Mouse (Mus musculus) midbrain, embryonic 12.5 days (tissue): Measurements from ENCODE around the gene Pdxk. TPM values are rescaled to one million over a fixed set of nuclear protein-coding genes. Genes with fewer than 3 reads are reported as not detected.
A peak's percentile ranks its signal among the peaks of the same experiment; 100 is the strongest.

ENCODE experiments used
- ATAC-seq: fragments of 200-750 bp; cut with Nextera tagmentation; 2 replicates; pipeline ENCODE4 v1.8.0; 2017; ENCODE audit warnings: low read depth, moderate TSS enrichment, moderate library complexity; ENCODE audit not compliant: low FRiP score
- H3K27ac ChIP-seq: fragments of 300-500 bp; sonication (generic); replicated peaks from 2 replicates; pipeline ENCODE4 v1.5.1; 2016; ENCODE audit warnings: mild to moderate bottlenecking
- H3K27me3 ChIP-seq: fragments of 300-500 bp; sonication (generic); 2 replicates; pipeline ENCODE4 v1.6.1; 2016; ENCODE audit warnings: mild to moderate bottlenecking
- H3K36me3 ChIP-seq: fragments of 300-500 bp; sonication (generic); 2 replicates; pipeline ENCODE4 v1.6.1; 2016
- H3K4me1 ChIP-seq: fragments of 300-500 bp; sonication (generic); 2 replicates; pipeline ENCODE4 v1.6.1; 2016
- H3K4me2 ChIP-seq: fragments of 300-500 bp; sonication (generic); replicated peaks from 2 replicates; pipeline ENCODE4 v1.6.1; 2016; ENCODE audit warnings: mild to moderate bottlenecking, moderate library complexity
- H3K4me3 ChIP-seq: fragments of 300-500 bp; sonication (generic); 2 replicates; pipeline ENCODE4 v1.5.1; 2016; ENCODE audit warnings: mild to moderate bottlenecking
- H3K9ac ChIP-seq: fragments of 300-500 bp; sonication (generic); replicated peaks from 2 replicates; pipeline ENCODE4 v1.6.1; 2016; ENCODE audit warnings: mild to moderate bottlenecking, moderate library complexity
- H3K9me3 ChIP-seq: fragments of 300-500 bp; sonication (generic); 2 replicates; pipeline ENCODE4 v1.6.1; 2016; ENCODE audit warnings: mild to moderate bottlenecking
- WGBS: fragments of 180-500 bp; shearing (Covaris S2); methylation state at CpG from one replicate; pipeline ENCODE4 v1.1.7; 2016; 5-methylcytosine and 5-hydroxymethylcytosine counted together
- polyA plus RNA-seq: library from polyadenylated mRNA; unstranded; fragments of >200 nt; fragmentation: Nextera tagmentation; extraction: Ambion mirVana; gene quantifications from 2 replicates; pipeline ENCODE4 v1.2.1, GENCODE M21; 2016

Pdxk gene
- polyA plus RNA-seq, 1 experiment from 2014 or later, result 10.9 TPM

DNA sequence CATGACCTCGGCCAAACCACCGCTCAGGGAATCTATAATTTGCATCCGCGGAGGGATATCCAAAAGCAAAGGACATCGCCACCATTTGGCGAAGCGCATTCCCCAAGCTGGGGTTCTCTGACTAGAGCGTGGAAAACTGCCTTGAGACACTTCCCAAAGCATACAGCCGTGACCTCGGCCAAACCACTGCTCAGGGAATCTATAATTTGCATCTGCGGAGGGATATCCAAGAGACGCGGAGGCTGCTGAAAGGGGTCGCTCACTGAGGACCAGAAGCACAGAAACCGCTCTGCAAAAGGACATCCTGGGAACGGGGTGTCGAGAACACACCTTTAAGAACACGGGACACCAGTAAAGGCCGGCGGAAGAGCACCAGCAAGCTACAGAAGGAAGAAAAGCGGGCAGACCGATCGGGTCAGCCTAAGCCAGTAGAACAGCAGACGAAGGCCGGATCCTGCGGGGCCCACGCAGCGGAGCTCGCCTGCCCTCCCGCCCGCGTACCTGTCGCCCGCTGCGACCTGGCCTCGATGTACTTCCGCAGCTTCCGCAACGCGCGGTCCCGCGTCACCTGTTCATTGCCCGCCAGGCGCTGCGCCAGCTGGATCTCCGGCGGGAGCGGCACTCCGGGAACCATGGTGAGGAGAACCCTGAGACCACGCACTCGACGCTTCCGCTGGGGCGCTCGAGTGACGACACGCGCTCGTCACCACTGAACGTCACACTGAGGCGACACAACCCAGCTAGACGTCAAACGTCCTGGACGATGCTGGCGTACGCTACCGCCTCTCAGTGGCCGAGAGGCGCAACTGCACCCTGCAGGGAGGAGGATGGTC is 52.2 kb downstream of the Pdxk start, which contains the start of gene Rrp1:
TSS of gene Rrp1 (minus strand) at position 725 of the 833 bp plus-strand sequence.
- H3K36me3 ChIP-seq, result peaks cover 34% of the 10 kb centered on the region
- WGBS, result under 1% methylated on average over 70 of the region's 70 CpGs
- H3K4me3 ChIP-seq, result peak within 1 kb of the TSS; percentile 95
- no peaks in the 10 kb centered on the region for H3K27me3 ChIP-seq
- peaks cover 10% of the 10 kb centered on the region for H3K4me1 ChIP-seq
- H3K27ac ChIP-seq, result peak within 1 kb of the TSS; percentile 76
- peak within 1 kb of the TSS; percentile 77 for H3K4me2 ChIP-seq
- H3K9me3 ChIP-seq, result no peaks in the 10 kb centered on the region
- peak within 1 kb of the TSS; percentile 70 for H3K9ac ChIP-seq
- peak; percentile 91 for ATAC-seq

DNA sequence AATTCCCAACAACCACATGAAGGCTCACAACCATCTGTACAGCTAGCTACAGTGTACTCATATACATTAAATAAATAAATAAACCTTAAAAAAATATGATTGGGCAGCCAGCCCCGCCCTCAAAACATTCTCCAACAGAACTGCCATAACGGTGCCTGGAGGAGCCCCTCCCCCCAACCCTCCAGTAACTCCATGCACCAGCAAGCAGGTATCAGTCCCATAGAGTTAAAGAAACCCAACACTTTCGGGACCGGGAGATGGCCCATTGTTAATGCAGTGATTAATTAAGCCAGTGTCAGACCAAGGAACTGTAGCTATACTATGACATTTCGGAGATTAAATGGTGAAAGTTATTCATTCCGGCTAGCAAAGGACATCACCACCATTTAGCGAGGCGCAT is 52.9 kb downstream of the Pdxk start:
- ATAC-seq, result 0 out of 2 replicates have a peak, but pooled peaks have one; percentile 8

DNA sequence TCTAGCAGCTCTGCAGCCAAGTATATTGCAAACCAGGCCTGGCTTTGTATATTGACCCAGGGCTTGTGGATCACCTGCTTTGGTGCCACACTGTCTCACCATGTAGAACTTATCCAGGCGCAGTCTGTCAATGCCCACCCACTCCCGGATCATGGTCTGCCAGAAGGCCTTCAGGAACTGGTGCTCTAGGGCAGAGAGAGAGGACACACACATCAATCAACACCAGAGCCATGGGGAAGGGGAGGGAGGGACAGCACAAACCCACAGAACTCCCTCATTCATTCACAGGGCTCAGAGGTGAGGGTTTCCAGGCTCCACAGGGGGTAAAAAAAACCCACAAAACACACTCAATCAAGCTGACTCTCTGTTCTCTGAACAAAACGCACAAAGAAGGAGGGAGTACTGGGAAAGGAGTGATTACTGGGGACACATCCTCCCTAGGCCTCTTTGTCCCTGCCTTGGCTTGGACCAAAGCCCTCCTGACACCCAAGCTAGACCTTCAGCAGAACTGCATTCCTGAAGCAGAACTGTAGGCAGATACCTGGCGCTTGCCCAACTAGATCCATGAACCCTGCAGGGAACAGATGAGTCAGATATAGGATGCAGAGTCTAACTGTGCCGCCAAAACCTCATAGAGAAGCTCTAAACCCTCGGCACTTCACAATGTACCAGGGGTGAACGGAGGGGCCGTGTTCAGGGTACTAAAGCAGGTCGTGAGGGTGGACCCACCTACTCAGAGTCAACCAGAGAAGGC is 55.6 kb downstream of the Pdxk start:
- Histone ChIP-seq H3K9ac (no peak overlapping the region), H3K4me3 (no peak overlapping the region), H3K4me1 (peaks cover 10% of the 10 kb centered on the region), H3K27me3 (no peaks in the 10 kb centered on the region), H3K36me3 (peaks cover 65% of the 10 kb centered on the region), H3K27ac (no peak overlapping the region), H3K9me3 (no peaks in the 10 kb centered on the region), H3K4me2 (no peak overlapping the region)
- 94% methylated on average over 9 of the region's 9 CpGs for WGBS
- no peak for ATAC-seq

More for the DNA sequence above, 52.9 kb downstream of the Pdxk start:
- Histone ChIP-seq H3K4me3 (peak overlapping the region; percentile 95), H3K27me3 (no peaks in the 10 kb centered on the region), H3K27ac (peak overlapping the region; percentile 76), H3K36me3 (peaks cover 41% of the 10 kb centered on the region), H3K9ac (peak overlapping the region; percentile 70), H3K4me2 (peak overlapping the region; percentile 77), H3K4me1 (peaks cover 10% of the 10 kb centered on the region), H3K9me3 (no peaks in the 10 kb centered on the region)
- 17% methylated on average over 8 of the region's 8 CpGs for WGBS

- H3K9ac ChIP-seq, result no peak overlapping the region
- no peak overlapping the region for H3K27ac ChIP-seq
- no peak overlapping the region for H3K4me2 ChIP-seq
- peaks cover 10% of the 10 kb centered on the region for H3K4me1 ChIP-seq
- peaks cover 86% of the 10 kb centered on the region for H3K36me3 ChIP-seq
- no peak for ATAC-seq
- H3K27me3 ChIP-seq, result no peaks in the 10 kb centered on the region
- WGBS, result 94% methylated on average over 4 of the region's 4 CpGs
- H3K9me3 ChIP-seq, result no peaks in the 10 kb centered on the region
- no peak overlapping the region for H3K4me3 ChIP-seq
These were observed 57.6 kb downstream of the Pdxk start for GRCm38 (mm10) chr10:78407132-78407531.

DNA sequence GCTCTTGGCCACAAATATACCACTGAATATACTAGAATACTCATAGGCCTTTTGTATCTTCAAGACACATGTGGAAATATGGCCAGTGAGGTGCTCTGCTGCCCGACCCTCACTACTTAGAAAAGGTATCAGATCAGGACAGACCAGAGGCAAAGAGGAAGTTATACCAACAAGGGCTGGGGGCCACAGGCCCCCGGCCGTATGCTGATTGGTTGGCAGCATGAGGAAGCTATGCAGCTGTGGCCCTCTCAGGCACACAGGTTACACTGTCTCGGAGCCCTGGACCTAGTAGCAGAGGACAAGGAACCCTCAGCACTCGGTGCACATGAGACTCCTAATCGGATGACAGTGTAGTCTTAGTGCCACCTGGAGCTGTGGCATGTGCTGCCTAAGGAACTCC is 58.6 kb downstream of the Pdxk start:
- Histone ChIP-seq H3K4me2 (no peak overlapping the region), H3K36me3 (peaks cover 96% of the 10 kb centered on the region), H3K27me3 (no peaks in the 10 kb centered on the region), H3K9me3 (no peaks in the 10 kb centered on the region), H3K27ac (no peak overlapping the region), H3K9ac (no peak overlapping the region), H3K4me1 (peaks cover under 1% of the 10 kb centered on the region), H3K4me3 (no peak overlapping the region)
- no peak for ATAC-seq
- 95% methylated on average over 6 of the region's 6 CpGs for WGBS

DNA sequence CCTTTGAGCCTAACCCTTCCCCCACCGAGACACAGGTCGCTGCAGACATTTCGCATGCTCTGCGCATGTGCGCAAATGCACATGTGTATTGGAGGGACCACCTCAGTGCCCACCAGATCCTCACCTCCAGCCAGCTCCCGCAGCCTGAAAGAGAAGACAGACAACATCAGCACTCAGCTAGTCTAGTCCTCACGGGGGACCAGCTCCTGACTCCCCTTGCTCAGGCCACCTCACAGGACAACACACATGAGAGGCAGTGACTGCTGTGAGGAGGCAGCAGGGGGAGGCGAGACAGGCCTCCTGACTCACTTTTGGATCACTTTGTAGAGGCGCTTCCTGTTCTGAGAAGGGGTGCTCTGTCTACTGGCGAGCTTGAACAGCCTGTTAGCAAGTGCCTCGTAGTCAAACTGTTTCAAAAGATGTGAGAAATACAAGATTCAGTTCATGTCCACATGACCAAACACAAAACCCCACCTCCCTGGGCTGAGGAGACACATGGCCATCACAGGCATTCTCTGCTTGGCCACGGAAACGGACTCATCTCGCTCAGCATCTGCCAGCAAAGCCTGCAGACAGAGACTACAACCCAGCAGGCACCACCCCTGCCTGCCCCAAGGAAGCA is 62.4 kb downstream of the Pdxk start:
- Histone ChIP-seq H3K9ac (no peak overlapping the region), H3K4me1 (peaks cover 11% of the 10 kb centered on the region), H3K9me3 (no peaks in the 10 kb centered on the region), H3K27ac (no peak overlapping the region), H3K4me3 (no peak overlapping the region), H3K36me3 (peaks cover 76% of the 10 kb centered on the region), H3K4me2 (no peak overlapping the region), H3K27me3 (no peaks in the 10 kb centered on the region)
- no peak for ATAC-seq
- 97% methylated on average over 14 of the region's 14 CpGs for WGBS

DNA sequence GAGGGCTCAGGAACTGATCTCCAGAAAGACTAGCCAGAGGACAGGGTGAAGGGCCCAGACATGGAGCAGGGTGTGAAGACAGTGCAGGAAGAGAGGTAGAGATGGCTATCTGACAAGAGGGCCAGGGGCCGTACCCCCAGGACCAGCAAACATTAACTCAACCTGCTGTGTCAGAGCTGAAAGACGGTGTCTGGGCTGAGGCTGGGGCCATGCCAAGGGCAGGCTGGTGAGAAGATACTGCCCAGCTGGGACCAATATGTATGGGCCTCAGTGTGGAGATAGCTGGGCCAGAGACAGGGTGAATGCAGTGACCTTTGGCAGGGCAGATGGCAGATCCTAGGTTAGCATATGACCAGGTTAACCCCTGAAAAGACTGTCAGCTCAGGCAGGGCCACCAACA is 63.6 kb downstream of the Pdxk start:
- Histone ChIP-seq H3K36me3 (peaks cover 63% of the 10 kb centered on the region), H3K9me3 (no peaks in the 10 kb centered on the region), H3K4me1 (peaks cover 15% of the 10 kb centered on the region), H3K4me3 (no peak overlapping the region), H3K4me2 (no peak overlapping the region), H3K9ac (no peak overlapping the region), H3K27ac (no peak overlapping the region), H3K27me3 (0 out of 2 replicates have a peak, but pooled peaks cover 3% of the 10 kb centered on the region)
- ATAC-seq, result no peak
- 94% methylated on average over 2 of the region's 2 CpGs for whole genome bisulfite sequencing

DNA sequence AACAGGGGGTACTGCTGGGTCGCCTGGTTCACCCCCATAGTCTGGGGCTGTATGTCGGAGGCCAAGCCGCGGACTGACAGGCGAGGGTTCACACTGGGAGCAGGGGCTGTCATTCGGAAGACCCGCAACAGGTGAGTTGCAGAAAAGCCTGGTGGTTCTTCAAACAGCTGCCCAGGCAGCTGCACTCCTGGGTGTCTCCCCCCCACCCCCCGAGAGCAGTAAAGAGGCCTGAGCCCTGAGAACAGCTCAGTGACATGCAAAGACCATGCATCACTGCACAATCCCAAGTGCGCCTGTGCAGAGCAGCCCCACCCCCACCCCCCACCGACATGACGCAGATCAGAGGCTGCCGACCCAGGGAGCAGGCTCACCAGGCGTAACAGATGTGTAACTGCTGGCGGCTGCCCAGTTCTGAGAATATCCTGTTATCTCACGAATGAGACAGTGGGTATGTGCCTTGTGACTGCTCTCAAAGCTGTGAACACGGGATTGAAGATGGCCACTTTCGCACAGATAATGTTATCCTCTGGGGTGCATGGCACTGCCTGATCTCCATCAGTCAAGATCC is 65.6 kb downstream of the Pdxk start:
- H3K36me3 ChIP-seq, result peaks cover 46% of the 10 kb centered on the region
- WGBS, result 35% methylated on average over 17 of the region's 17 CpGs

GRCm38 (mm10) chr10:78396625-78396885 is 68.2 kb downstream of the Pdxk start:
- Histone ChIP-seq H3K9ac (no peak overlapping the region; the same call in 1 of the 2 replicates), H3K27ac (no peak overlapping the region), H3K9me3 (no peaks in the 10 kb centered on the region), H3K4me1 (peaks cover 23% of the 10 kb centered on the region), H3K36me3 (peaks cover 20% of the 10 kb centered on the region), H3K4me2 (peak overlapping the region; percentile 39; the same call in 1 of the 2 replicates), H3K4me3 (no peak overlapping the region), H3K27me3 (peaks cover 15% of the 10 kb centered on the region)
- WGBS, result 64% methylated on average over 4 of the region's 4 CpGs
- ATAC-seq, result no peak

More for the DNA sequence above, 65.6 kb downstream of the Pdxk start:
- Histone ChIP-seq H3K27ac (peak overlapping the region; percentile 10), H3K9ac (no peak overlapping the region), H3K4me3 (no peak overlapping the region), H3K4me1 (peaks cover 23% of the 10 kb centered on the region), H3K27me3 (0 out of 2 replicates have a peak, but pooled peaks cover 3% of the 10 kb centered on the region), H3K4me2 (no peak overlapping the region), H3K9me3 (no peaks in the 10 kb centered on the region)
- ATAC-seq, result peak; percentile 16; the same call in 1 of the 2 replicates

DNA sequence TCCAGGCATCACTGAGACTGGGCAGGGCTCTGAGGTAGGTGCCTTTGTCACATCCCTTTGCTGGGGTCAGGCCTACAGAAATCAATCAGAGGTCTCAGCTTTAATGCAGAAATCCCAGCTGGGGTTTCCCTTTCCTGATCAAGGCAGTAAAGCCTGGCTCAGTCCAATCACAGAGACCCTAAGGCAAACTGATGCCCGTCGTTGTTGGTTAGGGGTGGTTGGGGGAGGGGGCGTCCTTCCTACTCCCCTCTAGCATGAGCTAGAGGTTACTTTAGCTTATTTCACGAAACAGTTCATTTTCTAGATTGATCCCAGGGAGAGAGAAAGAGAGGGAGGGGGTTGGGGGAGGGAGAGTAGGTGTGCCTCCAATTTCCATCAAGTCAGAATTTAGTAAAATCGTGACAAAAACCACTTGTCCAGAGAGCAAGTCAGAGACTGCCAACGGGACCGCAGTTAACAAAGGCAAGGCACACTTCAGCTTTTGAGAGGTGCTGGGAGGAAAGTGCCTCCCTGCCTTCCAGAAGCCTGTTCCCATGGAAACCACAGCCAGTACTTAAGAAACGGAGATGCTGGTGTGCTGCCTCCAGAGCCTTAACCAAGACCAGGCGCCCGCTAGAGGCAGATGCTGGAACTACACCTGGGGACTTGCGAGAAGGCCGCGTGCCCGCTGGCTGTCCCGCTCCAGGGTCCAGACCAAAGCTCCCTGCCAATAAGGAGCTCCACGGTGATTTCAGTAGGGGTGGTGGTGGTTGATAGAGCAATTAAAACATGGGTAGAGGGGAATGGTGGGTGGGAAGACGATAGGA is 68.8 kb downstream of the Pdxk start:
- Histone ChIP-seq H3K36me3 (peaks cover 14% of the 10 kb centered on the region), H3K4me3 (no peak overlapping the region), H3K4me1 (peaks cover 23% of the 10 kb centered on the region), H3K27ac (peak overlapping the region; percentile 68), H3K9me3 (no peaks in the 10 kb centered on the region), H3K27me3 (peaks cover 21% of the 10 kb centered on the region), H3K9ac (no peak overlapping the region; the same call in 1 of the 2 replicates), H3K4me2 (peak overlapping the region; percentile 39)
- ATAC-seq, result peak; percentile 86
- WGBS, result 4% methylated on average over 17 of the region's 17 CpGs

DNA sequence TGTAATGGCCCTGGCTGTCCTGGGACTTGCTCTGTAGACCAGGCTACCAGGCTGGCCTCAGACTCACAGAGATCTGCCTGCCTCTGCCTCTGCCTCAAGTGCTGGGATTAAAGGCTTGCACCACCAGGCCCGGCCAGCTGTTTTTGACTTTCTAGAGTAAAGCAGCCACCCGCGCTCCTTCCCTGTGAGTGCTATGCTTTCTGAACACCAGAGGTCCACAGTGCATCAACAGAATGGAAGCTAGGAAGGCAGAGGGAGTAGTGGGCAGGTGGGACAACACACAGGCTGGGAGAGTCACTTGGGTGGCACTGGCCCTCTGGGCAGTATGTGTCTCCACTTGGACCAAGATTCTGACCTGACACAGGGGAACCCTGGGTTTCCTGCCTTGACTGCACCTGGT is 69.4 kb downstream of the Pdxk start:
- H3K9ac ChIP-seq, result no peak overlapping the region
- H3K4me1 ChIP-seq, result peaks cover 23% of the 10 kb centered on the region
- peaks cover 27% of the 10 kb centered on the region for H3K27me3 ChIP-seq
- no peak overlapping the region for H3K4me3 ChIP-seq
- H3K4me2 ChIP-seq, result peak overlapping the region; percentile 39
- no peak for ATAC-seq
- H3K9me3 ChIP-seq, result no peaks in the 10 kb centered on the region
- peaks cover 8% of the 10 kb centered on the region for H3K36me3 ChIP-seq
- peak overlapping the region; percentile 68 for H3K27ac ChIP-seq
- WGBS, result 83% methylated on average over 3 of the region's 3 CpGs
